Mouse (Mus musculus): ENCODE measurements around the gene Aicda.

GRCm38 (mm10) chr6:122601031-122601430 lies 47.4 kb downstream of the Aicda start:
- TF ChIP-seq CTCF (IDR thresholded peaks at IDR 0.05; ENCODE audit: low read depth) (no peak), EP300 (IDR thresholded peaks at IDR 0.05; ENCODE audit: low read depth) (no peak)

Data from liver, embryonic 14.5 days (tissue).